Mouse (Mus musculus) testis, adult 2 months (tissue): ENCODE measurements around the gene Stk25.

Experiments
- CTCF ChIP-seq: fragments of 200-500 bp; IDR thresholded peaks from 2 replicates; pipeline ENCODE4 v1.5.1; 2012; ENCODE audit warnings: low read depth, mild to moderate bottlenecking, inconsistent platforms, low read length, moderate library complexity; ENCODE audit not compliant: control insufficient read depth, insufficient read depth, insufficient replicate concordance
- POLR2A ChIP-seq: fragments of 200-500 bp; IDR thresholded peaks from 2 replicates; pipeline ENCODE4 v1.6.1; 2012; ENCODE audit warnings: low read depth, mild to moderate bottlenecking, inconsistent platforms, low read length, moderate library complexity; ENCODE audit not compliant: control insufficient read depth

DNA sequence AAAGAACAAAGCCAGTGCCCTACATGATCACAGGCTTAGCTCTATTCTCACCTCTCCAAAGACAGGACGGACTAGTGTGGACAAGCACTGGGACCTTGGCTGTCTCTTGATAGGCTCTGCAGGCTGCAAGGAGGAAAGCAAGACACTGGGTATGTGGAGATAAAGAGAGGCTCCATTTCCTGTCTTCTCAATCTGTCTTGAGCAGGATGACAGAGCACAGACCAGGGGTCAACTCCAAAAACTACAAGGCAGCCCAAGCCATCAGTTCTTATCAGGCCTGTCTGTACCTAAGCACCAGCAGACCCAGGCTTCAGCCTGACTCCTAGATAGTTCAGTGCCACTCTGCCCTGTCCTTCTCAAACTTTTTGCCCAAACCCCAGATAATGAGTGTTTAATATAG, 34.0 kb downstream of the Stk25 start:
- TF ChIP-seq CTCF, result no peak
- TF ChIP-seq POLR2A, result no peak
